ENCODE assay signal across 26 mouse cellular contexts in genomic region chr12:27765948-27766347, GRCm38 (mm10).
"Had no signal": no experiment of that assay in that cellular context is flagged by ENCODE, and none has a peak within 500 bp of the region (broad histone marks: within the 10 kb centered on the region; RNA-seq: fewer than 3 reads in every experiment).

No protein-coding gene starts in this region.

- H3K4me1 ChIP-seq: heart, embryonic 10.5 days; heart, embryonic 12.5 days; hindbrain, embryonic 10.5 days; hindbrain, embryonic 12.5 days; intestine, embryonic 15.5 days; liver, embryonic 13.5 days had no signal

- DNase-seq: gastrocnemius, adult 2 months; gastrocnemius, postnatal 10 days; gastrocnemius, postnatal 25 days; heart, adult 18-20 months; heart, postnatal 10 days; heart, postnatal 4 days; kidney, adult 18-20 months; kidney, adult 8-10 months; kidney, postnatal 10 days; kidney, postnatal 36 days; liver; liver, embryonic 13.5 days had no signal

- ATAC-seq: hindbrain, embryonic 16.5 days; inflammation-experienced regulatory T-cells, adult 6 months; intestine, embryonic 15.5 days; intestine, postnatal 0 days had no signal

- H3K9me3 ChIP-seq: heart, embryonic 10.5 days; heart, embryonic 12.5 days; hindbrain, embryonic 10.5 days; hindbrain, embryonic 12.5 days; intestine, embryonic 15.5 days; limb, embryonic 10.5 days; limb, embryonic 12.5 days; liver, embryonic 13.5 days had no signal

- H3K27ac ChIP-seq: gastrocnemius, adult 2 months; heart, embryonic 10.5 days; hindbrain, embryonic 10.5 days; hindbrain, embryonic 12.5 days; hindbrain, embryonic 14.5 days; intestine, embryonic 15.5 days; layer of hippocampus, adult 2 months; left cerebral cortex, adult 2 months; limb, embryonic 10.5 days; limb, embryonic 12.5 days; liver, embryonic 13.5 days had no signal

- H3K4me3 ChIP-seq: gastrocnemius, adult 2 months; heart, embryonic 10.5 days; heart, embryonic 12.5 days; hindbrain, embryonic 10.5 days; hindbrain, embryonic 12.5 days; intestine, embryonic 15.5 days; layer of hippocampus, adult 2 months; left cerebral cortex, adult 2 months; limb, embryonic 10.5 days; limb, embryonic 12.5 days; liver, embryonic 13.5 days had no signal

- H3K36me3 ChIP-seq: heart, embryonic 10.5 days; heart, embryonic 12.5 days; hindbrain, embryonic 10.5 days; hindbrain, embryonic 12.5 days; intestine, embryonic 15.5 days; limb, embryonic 10.5 days; limb, embryonic 12.5 days; liver, embryonic 13.5 days had no signal

- H3K9ac ChIP-seq: heart, embryonic 12.5 days; hindbrain, embryonic 12.5 days; hindbrain, embryonic 14.5 days; intestine, embryonic 15.5 days; limb, embryonic 12.5 days; liver, embryonic 13.5 days had no signal

- H3K27me3 ChIP-seq: heart, embryonic 12.5 days; hindbrain, embryonic 12.5 days; intestine, embryonic 15.5 days; limb, embryonic 12.5 days; liver, embryonic 13.5 days had no signal

- H3K4me2 ChIP-seq: heart, embryonic 12.5 days; hindbrain, embryonic 12.5 days; hindbrain, embryonic 14.5 days; intestine, embryonic 15.5 days; limb, embryonic 12.5 days; liver, embryonic 11.5 days; liver, embryonic 13.5 days had no signal
